Mouse (Mus musculus): ENCODE results near the gene Amhr2.

Gene Amhr2

DNA sequence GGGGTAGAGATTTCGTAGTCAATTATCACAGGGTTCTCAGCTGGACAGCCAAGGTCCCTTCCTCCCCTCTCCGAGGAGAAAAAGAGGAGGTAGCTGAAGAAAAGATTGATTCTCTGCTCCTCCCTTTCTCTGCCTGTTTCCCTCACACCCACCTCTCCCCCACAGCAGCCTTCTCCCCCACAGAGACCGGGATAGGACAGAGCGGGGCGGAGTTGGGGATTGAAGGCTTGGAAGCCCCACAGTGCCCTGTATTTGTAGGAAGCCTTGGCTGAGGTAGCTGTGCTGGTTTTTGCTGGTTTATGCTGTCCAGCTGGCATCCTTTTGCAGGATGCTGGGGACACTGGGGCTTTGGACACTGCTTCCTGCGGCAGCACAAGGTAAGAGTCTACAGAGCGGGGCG is at the start of gene Amhr2:
Gene Amhr2, plus strand, starts transcription at position 222 of the 400 bp plus-strand sequence.
- no peak for DNase-seq

DNA sequence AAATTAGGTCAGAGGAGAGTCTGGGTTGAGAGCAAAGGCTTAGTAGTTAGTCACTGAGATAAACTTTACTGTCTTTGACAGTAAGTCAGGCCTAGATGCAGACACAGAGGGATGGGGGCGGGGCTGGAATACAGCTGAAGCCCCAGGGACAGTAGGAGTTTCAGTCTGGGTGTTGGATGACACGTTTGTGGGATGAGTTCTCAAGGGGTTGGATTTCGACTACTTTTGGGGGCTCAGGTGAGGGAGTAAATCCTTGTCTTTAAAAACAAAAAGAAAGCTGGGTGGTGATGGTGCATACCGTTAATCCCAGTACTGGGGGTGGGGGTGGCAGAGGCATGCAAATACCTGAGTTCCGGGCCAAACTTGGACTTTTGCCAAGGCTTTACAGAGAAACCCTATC is 46.5 kb upstream of the Amhr2 start:
- DNase-seq, result no peak

DNA sequence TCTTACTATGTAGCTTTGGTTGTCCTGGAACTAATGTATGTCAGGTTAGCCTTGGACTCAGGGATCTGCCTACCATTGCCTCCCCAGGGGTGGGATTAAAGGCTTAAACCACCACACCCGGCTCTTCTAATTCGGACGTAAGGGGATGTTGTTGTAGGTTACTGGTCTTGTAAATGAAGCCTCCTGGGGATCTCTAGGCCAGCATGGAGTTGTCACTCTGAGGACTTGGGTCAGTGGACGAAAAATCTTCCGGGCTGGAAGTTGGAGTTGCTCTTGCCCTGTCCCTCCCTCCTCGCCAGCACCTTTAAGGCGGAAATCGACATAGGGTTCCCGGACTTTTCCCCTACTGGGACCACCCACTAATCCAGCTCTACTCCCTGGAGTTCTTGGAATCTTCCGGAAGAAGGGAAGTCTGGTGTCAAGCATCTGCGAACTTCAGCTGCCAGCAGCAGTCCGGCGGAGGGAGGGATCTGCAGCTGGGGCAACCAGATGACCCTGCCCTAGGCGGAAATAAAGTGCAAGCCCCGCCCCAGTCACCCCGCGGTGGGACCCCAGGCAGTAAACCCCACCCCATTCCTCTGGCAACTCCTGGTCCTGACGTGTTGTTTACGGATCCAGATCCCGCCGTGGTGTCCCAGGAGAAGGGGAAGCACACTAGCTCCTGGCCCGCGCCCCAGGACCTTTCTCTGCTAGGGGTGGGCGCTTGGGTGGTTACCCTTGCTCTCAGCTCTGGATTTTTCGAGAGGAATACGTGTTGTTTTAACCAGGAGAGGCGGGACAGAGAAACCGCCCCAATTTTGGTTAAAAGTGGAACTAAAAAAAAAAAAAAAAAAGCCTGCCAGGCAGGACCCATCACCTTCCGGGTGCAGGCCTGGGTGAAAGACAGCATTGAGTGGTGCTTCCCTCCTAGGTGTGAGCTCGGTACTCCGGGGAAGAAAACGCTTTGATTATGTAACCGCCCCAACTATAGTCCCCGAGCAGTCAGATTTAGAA is 45.6 kb upstream of the Amhr2 start:
- peak; percentile 46 to 48 for DNase-seq

DNA sequence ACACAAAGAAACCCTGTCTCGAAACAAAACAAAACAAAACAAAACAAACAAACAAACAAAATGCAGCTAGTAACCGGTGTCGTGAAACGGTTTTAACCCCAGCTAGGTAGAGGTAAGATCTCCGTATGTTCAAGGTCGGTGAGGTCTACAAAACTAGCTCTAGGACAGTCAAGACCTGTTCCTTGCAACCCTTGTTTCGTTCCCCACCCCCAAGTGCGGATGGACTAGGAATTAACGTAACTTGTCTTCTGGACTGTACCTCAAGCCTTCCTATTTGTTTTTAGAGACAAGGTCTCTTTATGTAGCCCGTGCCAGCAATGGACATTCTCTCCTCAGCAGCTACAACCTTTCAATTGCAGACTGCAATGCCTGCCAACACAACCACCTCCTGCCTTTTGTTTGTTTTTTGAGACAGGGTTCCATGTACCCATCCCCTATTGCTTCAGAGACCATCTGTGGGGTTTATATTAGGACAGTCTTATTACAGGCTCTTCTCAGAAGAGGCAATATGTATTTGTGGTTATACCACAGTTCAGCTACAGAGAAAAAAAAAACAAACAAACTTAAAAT is 44.6 kb upstream of the Amhr2 start:
- no peak for DNase-seq

DNA sequence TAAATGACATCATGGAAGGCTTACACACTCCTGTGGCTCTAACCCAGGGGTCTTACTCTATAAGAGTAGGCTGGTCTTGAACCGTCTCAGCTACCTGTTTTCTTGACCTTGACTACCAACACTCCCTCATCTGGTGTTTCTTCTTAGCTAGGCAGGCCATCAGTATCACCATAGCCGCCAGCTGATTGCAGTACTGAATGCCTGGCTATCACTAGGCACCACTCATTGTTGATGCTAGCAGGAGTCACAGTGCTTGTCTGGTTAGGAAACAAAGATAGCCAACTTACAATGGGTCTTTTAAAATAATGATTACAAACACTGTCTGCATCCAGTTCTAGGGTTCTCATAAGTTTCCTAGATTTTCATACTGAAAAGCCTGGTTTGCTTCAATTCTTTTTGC is 43.9 kb upstream of the Amhr2 start:
- no peak for DNase-seq

DNA sequence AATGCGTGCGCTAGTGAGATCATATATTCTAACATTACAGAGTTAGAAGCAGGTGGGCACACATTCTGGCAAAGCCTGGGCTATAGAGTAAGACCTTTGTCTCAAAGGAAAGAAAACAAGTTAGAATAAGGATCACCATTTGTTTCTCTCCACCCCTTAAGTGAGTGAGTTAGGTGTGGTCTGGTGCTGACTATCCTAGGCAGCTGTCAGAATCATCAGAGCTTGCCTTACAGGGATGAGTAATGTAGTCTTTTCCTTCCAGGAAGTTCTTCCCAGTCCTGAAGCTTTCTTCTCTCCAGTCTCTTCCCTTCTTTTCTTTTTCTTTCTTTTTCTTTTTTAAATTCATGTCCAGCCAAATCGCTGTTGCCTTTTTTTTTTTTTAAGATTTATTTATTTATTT is 43.0 kb upstream of the Amhr2 start:
- no peak for DNase-seq

DNA sequence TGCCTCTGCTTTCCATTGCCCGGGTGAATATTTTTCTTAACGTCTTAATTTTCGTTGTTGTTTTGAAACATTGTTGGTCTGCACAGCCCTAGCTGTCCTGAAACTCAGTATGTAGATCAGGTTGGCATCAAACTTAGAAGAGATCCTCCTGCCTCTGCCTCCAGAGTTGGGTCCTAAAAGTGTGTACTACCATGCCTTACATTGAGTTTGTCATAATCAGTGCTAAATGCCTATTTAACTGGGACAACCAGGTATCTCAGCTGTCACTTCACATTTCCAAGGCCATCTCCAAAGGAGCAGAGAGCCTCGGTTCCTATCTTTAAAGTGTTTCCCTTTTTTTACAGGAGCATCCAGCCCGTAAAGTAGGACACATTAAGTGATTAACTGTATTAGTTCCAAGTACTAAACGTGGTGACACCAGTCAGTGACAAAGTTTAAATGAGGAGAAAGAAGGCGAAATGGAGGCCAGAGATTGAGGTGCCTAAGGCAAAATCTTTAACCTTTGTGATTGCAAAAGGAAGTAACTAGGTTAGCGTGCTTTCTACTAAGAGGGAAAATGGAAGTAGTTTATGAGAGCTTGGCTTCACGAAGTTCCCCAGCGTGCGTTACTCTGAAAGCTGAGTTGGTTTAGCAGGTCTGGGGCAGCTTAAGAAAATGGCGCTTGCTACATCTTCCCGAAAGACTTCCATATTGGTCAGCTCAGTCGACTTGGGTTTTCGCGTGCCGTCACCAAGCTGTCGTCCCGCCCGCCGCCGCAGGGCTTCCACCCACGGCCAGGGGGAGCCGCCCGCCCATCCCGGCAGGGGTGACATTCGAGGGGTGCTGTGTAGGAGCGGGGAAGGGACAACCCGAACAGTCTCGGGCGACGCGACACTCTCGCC is 40.3 kb upstream of the Amhr2 start:
- peak in 1 of 2 experiments; percentile 24 for DNase-seq

DNA sequence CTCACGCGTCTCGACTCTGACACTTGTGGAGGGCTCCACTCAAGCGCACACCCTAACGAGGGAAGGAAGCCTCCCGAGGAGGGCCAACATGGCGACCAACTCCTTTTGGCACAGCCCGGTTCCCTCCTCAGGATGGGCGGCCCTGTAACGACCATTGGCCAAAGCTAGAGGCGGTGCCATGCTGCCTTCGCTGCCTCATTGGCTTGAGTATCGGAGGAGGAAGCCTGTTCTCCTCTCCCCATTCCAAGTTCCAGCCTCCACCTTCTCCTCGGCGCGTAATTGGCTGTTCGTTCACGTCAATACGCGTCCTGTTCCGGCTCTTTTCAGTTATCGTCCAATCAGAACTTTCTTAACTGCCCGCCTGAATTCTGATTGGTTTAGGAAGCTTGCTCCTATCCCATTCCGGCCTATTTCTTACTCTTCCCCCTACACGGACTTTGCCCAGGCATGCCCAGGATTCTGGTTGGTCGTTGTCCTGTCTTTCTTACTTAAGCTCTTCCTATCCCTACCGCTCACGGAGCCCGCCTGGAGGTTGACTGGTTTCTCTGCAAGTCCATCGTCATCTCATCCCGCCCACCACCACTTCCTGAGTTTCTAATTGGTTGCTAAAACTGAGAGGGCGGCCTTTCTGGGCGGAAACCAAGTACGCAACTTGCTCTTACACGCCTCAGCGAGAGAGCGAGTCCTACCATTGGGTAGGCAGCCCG is 39.5 kb upstream of the Amhr2 start, which contains the start of gene Sp1:
Gene Sp1, plus strand, starts transcription at position 655 of the 707 bp plus-strand sequence.
- peak; percentile 97 to 99 for DNase-seq

DNA sequence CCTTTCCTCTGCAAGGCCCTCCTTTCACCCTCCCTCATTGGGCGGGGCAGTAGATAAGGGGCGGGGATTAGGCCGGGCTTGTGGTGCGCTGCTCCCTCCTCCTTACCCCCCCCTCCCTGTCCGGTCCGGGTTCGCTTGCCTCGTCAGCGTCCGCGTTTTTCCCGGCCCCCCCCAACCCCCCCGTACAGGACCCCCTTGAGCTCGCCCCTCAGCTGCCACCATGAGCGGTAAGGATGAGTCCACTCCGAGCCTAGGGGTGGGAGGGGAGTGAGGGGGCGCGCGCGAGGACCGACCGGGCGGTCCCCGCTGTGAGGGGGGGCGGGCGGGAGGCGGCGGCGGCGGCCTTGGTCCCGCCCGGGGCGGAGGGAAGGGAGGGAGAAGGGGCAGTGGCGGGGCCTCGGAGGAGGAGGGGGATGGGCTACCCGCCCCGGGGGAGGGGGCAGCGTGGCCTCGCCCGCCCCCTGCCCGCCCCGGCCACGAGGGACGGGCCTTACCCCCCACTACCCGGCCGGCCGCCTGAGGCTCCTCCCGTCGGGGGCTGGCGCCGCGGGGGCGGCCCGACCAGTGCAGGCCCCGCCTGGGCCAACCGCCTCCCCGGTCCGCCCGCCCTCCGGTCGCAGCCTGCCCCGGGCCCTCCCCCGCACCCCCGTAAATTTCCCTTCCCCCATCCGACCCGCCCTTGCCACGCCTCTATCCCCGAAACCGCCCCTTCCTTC is 38.8 kb upstream of the Amhr2 start:
- DNase-seq, result peak; percentile 48 to 64

DNA sequence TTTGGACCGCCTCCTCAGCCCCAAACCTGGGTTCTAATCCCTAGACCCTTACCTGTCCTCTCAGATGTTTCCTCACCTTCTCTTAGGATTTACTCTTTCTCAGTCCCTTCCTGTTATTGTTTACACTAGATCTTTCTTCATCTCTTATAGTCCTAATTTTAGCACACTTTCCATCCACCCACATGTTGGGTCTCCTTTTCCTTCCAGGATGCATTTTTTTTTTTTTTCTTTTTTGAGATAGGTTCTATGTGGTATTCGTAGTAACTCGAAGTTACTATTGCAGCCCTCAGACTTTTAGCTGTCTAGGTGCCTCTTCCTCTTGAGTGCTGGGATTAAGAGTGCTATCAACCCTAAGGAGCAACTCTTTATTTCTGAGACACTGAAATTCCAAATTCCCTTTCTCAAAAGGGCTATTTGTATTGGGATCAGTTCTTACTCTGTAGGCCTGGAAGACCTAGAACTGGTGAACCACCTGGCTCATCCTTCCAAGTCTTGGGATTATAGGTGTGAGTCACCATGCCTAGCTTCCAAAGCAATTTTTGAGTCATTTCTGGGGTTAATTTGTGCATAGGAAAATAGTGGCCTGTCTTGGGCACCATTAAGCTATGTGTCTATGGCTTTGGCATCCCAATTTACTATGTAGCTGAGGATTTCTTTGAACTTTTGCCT is 38.1 kb upstream of the Amhr2 start:
- no peak for DNase-seq

DNA sequence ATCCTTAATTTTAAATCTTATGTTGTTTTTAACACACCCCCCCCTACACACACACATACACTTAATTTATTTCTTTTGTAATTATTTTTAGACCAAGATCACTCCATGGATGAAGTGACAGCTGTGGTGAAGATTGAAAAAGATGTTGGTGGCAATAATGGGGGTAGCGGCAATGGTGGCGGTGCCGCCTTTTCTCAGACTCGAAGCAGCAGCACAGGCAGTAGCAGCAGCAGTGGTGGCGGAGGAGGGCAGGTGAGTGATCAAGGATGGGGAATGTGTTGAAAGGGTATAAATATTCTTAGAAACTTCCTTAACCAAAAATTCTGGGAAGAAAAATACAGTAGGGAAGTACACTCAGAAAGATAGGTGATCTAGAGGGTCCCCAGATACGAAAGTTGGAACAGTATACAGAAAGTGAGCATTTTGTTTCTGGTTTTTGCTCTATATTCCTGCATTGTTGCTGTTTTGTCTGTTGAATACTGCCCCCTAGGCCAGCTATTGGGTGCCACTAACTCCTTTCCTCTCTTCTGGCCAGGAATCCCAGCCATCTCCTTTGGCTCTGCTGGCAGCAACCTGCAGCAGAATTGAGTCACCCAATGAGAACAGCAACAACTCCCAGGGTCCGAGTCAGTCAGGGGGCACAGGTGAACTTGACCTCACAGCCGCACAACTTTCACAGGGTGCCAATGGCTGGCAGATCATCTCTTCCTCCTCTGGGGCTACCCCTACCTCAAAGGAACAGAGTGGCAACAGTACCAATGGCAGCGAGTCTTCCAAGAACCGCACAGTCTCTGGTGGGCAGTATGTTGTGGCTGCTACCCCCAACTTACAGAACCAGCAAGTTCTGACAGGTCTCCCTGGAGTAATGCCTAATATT is 37.2 kb upstream of the Amhr2 start:
- DNase-seq, result no peak

DNA sequence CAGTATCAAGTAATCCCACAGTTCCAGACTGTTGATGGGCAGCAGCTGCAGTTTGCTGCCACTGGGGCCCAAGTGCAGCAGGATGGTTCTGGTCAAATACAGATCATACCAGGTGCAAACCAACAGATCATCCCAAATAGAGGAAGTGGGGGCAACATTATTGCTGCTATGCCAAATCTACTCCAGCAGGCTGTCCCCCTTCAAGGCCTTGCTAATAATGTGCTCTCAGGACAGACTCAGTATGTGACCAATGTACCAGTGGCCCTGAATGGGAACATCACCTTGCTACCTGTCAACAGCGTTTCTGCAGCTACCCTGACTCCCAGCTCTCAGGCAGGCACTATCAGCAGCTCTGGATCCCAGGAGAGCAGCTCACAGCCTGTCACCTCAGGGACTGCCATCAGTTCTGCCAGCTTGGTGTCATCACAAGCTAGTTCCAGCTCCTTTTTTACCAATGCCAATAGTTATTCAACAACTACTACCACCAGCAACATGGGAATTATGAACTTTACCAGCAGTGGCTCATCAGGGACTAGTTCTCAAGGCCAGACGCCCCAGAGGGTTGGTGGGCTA is 36.5 kb upstream of the Amhr2 start:
- DNase-seq, result no peak

DNA sequence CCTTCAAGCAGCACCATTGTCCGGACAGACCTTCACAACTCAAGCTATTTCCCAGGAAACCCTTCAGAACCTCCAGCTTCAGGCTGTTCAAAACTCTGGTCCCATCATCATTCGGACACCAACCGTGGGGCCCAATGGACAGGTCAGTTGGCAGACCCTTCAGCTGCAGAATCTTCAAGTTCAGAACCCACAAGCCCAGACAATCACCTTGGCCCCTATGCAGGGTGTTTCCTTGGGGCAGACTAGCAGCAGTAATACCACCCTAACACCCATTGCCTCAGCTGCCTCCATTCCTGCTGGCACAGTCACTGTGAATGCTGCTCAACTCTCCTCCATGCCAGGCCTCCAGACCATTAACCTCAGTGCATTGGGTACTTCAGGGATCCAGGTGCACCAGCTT is 35.9 kb upstream of the Amhr2 start:
- DNase-seq, result no peak

DNA sequence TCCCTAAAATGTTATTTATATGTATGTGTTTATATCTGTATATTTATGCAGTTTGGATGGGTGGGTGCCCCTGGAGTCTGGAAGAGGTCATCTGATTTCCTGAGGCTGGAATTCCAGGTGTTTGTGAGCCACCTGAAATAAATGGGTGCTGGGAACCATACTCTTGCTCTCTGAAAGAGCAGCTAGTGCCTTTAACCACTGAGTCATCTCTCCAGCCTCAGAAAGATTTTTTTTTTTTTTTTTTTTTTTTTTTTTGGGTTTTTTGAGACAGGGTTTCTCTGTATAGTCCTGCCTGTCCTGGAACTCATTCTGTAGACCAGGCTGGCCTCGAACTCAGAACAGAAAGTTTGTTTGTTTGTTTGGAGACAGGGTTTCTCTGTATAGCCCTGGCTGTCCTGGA is 34.1 kb upstream of the Amhr2 start:
- no peak for DNase-seq

DNA sequence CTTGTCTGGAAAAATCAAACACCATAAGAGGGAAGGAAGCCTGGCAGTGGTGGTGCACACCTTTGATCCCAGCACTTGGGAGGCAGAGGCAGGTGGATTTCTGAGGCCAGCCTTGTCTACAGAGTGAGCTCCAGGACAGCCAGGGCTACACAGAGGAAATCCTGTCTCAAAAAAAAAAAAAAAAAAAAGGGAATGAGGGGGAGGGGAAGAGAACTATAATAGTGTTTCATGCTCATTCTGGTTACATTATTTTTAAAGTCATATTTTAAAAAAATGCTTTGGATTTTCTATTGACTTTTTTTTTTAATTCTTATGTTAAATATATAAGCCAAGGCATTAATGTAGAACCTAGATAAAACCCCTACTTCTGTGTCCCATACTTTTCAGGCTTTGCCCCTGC is 31.5 kb upstream of the Amhr2 start:
- DNase-seq, result no peak

DNA sequence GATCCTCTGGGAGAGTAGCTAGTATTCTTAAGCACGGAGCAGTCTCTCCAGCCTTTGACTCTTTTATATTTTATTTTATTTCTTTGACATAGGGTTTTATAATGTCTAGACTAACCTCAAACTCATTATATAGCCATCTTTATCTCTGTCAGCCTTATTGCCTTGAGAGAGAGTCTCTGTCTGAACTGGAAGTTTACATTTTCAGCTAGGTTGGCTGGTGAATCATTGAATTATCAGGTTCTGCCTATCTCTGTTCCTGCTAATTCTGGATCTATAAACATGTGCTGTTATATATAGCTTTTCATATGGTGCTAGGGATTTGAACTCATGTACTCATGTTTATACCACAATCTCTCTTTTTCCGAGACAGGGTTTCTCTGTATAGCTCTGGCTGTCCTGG is 27.6 kb upstream of the Amhr2 start:
- no peak for DNase-seq

DNA sequence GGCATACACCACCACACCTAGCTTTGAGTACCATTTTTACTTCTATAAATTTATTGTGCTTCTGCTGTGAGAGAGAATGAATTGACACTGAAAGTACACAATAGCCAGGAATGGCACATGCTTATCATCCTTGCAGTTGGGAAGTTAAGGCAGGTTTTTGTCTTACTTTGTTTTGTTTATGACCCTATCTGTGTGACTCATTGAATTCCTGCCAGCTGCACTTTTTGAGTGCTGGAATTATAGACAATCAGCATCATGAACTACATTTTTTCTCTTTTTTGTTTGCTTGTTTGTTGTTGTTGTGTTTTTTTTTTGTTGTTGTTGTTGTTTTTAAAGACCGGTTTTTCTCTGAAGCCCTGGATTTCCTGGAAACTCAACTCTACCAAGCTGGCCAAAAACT is 24.2 kb upstream of the Amhr2 start:
- DNase-seq, result no peak

DNA sequence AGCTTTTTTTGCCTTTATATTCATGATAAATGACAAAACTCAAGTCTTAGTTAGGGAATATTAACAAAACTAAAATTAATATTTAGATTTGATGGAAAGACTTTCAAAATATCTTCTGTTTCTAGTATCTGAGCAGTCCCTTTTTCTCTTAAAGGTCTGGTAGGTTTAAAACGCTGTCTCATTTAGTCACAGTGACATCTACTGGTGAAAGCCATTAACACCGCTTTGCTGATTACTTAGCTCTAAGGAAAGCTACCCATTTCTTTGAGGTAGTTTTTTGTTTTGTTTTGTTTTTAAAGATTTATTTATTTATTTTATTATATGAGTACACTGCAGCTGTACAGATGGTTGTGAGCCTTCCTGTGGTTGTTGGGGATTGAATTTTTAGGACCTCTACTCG is 23.7 kb upstream of the Amhr2 start:
- peak in 1 of 2 experiments; percentile 48 for DNase-seq

DNA sequence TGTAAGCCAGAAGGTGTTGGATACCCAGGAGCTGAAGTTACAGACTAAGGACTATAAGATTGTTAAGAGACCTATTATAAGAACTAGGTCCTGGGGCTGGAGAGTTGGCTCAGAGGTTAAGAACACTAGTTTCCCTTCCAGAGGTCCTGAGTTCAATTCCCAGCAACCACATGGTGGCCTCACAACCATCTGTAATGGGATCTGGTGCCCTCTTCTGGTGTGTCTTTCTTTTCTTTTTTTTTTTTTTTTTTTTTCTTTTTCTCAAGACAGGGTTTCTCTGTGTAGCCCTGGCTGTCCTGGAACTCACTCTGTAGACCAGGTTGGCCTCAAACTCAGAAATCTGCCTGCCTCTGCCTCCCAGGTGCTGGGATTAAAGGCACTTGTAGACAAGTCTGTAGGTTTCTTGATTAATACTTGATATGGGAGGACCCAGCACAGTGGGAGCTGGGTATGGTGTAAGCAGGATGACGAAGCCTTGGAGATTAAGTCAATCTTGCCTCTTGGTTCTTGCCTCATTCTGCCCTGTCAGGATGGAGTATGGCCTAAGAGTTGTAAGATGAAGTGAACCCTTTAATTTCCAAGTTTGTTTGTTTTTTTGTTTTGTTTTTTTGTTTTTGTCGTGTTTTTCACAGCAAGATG is 21.4 kb upstream of the Amhr2 start:
- DNase-seq, result no peak
